Mouse (Mus musculus): Measurements from ENCODE around the gene Igsf9. TPM values are rescaled to one million over a fixed set of nuclear protein-coding genes. Genes with fewer than 3 reads are reported as not detected.
A peak's percentile ranks its signal among the peaks of the same experiment; 100 is the strongest.

Gene Igsf9
- total RNA-seq, 2 experiments from 2014 or later = 1.6 to 1.8 TPM

DNA sequence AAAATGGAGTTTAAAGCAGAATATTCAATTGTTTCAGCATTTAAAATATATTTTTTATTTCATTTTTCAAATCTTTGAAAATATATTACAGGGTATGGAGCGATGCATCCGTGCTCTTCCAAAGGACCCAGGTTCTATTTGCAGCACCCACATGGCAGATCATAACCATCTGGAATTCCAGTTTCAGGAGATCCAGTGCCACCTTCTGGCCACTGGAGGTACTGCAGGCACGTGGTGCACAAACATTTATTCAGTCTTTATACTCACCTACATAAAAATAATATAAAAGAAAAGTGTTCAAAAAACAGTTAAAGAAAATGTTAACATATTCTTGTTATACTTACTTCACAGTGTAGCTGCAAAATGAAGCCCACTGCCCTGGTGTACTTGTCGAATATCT, 36.4 kb downstream of the Igsf9 start:
- DNase-seq = no peak

DNA sequence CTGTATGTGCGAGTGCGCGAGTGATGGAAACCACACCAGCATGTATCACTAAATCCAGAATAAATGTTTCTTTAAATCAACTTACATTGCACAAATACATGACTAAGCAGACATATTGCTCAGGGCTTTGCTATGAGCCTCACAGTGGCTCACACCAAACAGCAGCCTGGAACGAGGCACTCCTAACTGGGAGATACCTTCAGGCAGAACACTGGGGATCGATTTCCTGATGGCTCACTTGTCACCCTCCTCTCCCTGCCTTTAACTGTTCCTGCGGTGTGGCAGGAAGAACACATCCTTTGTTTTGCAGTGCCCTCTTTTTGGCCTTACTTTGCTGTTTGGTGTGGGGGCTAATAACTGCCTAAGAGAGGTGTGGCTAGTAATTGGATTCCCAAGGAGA, 38.1 kb downstream of the Igsf9 start:
- no peak for DNase-seq

DNA sequence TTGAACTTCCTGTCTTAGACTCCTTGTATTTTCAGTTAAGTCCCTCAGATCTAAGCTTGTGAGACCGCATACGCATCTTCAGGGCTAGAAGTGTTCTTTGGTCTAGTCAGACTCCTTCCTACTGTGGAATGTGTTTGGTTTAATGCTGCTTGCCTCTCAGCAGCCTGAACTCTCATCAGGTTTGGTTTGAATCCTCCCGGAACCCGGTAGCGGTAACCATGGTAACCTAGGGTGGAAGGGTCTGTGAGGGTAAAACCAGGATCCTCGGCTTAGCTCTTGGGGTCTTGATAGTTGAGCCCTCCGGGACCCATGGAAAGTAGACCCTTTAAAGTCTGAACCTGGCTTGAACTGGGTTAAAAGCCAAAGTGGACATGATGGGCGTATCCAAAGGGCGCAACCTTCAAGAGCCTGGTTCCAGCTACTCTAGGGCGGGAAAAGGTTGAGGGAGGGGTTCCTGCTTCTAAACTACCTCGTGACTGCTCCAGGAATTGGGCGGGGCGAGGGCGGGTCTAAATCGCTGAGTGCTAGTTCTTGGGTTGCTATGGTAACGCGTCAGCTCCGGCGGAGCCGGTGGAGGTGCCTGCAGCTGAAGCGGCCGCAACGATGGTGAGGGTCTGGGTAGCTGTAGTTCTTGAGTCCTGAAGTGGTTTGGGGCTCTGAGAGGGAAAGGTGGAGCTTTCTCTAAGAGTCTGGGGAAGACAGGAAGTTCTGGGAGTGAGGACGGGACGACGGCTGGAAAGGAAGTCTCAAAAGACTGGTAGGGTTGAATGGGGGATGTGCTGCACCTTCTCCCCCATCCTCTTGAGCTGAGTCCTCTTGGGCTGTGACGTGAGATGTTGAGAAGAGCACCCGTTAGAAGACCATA, 39.2 kb downstream of the Igsf9 start, which contains the start of gene Cfap45:
Cfap45 (plus strand) TSS at position 226 of the 865 bp plus-strand sequence.
- DNase-seq = peak; percentile 78 to 84

DNA sequence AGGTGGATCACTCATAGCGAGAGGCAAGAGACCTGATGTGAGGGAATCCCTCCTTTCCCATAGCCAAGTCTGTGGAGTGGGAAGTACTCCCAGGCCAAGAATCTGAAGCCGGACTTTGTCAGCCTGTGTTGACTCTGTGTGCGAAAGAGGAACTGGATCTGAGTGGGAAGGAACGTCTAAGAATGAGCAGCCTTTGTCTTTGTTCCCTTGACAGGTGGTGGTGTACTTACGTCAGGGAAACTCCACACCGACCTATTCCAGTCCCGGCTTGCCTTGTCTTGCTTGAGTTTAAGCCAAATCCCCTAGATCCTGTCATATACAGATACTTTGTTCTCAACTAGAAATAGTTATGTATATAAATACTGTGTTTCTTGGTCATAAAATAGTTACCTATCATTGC, 40.9 kb downstream of the Igsf9 start:
- DNase-seq = no peak

DNA sequence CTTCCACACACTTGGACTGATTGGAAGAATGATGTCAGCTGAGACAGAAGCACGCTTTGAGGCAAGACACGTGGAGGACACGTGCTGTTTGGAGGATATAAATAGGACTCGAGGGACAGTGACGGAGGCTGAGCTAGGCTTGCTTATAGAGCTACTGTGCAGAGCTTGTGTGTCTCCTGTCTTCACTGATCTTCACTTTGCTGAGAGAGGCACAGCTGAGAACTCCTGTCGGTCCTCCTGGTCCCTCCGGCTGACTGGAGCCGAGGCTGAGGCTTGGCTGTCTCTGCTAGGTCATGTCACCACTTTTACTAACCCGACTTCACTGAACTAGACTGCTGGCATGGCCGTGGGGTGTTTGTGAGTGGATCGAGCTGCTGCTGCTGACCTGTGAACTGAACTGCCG, 42.1 kb downstream of the Igsf9 start:
- no peak for DNase-seq

DNA sequence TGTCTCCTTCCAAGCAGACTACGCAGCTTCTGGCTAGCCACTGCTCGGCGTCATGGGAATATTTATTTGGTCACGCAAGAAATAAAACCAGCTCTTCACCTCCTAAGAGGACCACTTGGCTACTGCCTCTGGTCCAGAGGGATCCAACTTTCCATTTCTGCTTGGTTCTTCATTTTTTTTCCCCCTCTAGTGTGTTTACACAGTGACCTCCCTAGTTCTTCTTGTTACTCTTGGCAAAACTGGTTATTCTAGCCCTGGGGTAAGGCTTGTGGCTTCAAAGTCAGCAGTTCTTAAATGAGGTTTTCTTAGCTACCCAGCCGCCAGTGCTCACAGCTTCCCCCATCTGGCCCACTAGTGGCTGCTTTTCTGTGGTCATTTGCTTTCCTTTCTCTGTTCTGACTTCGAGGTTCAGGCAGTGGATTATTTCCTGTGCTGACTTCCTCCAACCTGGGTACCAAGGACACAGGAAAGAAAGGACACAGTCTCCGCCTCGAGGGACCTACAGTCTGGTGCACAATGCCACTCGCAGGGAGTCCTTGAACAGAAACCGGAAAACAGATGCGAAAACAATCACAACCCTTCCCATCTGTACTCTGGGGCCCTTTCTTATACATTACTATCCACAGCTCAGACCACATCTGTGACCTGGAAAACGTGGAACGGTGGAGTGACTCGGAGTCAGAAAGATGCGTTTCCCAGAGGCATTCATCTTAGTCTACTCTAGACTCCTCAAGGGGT, 43.6 kb downstream of the Igsf9 start:
- peak; percentile 37 to 48 for DNase-seq

DNA sequence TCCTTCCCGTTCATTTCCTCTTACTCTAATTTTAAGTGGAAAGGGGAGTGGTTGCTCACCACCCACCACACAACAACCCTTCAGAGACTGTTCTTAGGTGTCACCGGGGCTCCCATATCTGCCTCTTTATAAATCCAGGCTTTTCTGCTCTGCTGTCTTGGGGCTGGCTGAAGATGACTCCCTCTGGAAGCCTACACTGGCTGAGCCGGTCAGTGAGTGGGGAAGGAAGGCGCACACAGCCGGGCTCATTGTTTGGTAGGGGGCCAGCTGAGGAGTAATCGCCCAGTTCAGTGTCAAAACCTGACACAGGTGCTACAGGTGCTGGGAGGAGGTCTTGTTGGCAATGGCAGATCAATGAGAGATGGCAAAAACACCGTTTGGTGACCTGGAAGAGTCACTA, 44.4 kb downstream of the Igsf9 start:
- no peak for DNase-seq

DNA sequence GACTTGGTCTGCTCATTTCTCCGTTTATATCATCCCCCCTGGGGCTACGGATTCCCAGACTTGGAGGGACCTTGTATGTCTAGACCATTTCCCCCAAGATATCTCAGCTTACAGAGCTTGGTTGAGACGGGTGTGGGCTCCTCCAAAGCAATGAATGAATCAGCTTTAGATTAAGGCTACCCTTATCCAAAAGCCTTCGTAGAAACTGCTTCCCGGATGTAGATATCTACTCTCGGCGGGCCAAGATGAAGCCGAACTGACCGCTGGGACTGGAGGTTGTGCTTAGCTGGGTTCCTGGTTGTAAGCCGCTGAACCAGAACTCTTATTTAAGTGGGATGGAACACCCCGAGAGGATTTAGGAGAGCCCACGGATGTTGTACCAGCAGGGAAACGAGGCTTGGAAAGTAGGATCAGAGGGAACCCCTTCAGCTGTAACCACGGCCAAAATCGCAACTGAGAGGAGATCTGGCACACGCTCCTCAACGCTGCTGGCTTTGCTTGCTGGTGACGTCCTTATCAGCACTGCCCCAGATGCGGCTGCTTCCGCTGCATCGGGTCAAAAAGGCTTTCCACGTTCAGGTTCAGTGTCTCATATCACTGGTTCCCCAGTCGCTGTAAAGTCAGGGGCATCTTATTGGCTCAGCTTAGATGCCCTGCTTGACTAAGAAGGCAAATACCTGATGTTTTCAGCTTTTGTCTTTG, 44.9 kb downstream of the Igsf9 start:
- DNase-seq = peak in 1 of 2 experiments; percentile 31

DNA sequence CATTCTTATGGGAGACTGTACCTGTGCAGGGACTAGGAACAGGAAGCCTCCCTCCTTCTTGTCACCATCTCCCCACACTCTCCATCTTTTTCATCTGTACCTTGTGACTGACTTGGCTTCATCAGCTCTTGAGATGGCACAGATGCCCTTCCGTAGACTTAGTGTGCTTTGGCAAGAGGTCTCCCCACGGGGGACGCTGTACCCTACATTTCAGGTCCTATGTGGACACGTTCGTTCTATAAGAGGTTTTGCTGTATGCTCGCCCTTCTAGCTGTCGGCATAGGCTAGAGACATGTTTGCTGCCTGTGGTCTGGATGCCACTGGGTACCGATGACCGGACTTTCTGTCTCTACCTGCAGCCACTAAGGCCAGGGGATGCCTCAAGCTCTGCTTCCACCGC, 45.8 kb downstream of the Igsf9 start:
- no peak for DNase-seq

DNA sequence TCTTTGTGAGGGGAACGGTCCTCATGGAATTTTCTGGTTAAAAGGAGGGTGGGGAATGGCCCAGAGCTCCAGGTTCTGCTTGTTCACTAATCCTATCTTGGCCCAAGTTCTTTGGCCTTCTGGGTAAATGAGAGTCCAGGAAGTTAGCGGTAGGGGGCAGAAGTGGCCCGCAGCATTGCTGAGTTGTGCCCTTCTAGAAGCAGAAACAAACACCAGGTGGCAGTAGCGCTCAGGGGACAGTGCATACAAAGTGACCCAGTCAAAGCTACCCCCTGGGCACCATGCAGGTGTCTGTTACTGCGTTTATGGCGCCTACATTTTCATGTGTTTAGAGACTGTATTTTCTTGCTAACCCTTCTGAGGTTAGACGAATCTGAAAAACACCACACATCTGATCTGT, 47.1 kb downstream of the Igsf9 start:
- peak; percentile 92 to 94 for DNase-seq

DNA sequence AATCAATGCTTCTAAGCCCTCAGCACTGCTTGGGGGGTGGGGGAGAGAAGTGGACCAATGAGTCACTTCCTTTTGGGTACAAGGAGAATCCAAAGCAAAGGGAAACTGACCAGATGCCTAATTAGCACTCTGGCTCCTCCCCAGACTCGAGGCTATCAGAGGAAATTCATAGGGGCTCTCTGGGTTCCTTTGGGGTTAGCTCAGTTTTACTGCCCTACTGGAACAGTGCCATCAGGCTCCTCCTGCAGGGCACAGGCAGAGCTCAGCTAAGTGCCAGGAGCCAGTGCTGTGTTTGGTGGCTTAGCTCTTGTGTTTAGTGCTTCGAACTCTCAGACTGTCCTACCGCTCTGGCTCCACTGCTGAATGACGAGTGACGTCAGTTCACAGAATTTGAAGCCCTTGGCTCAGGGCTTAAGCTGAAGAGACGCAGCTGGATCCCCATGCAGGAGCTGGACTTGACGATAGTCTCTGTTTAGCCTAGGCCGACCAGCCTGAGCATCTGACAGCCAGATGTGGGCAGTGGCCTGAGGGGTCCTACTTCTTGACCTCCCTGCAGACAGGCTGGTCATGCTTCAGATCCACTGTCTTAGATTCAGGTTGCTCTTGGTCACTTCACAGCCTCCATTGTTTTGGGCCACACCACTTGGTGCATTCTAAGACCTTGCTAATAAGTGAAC, 49.1 kb downstream of the Igsf9 start:
- no peak for DNase-seq

DNA sequence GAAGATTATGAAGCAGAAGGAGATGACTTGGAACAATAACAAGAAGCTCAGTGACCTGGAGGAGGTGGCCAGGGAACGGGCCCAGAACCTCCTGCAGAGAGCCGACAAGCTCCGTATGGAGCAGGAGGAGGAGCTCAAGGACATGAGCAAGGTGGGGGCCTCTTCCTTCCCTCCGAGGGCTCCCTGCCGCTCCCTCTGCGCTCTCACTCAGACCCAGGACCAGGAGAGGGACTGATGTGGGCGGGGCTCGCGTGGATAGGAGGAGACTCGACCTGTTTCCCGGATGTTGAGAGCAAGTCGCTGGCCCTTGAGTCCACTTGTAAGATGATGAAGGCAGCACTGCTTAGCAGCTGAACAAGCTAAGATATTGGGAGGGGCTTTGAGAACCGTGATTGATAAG, 51.0 kb downstream of the Igsf9 start:
- DNase-seq = peak; percentile 52

DNA sequence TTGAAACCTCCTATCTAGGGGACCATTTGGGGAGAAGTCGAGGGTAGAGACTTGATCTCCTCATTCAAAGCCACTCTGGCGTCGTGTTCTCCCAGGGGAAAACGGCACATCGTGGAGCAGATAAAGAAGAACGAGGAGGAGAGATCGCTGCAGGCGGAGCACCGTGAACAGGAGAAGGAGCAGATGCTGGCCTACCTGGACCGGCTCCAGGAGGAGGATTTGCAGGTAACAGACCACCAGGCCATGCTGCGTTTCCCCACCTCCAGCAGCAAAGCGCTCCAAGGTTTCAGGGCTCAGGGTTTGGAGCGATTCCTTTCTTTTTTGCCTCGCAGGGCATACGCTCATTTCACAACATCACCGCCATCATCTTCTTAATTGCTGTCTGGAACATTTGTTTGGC, 53.5 kb downstream of the Igsf9 start:
- DNase-seq = no peak

DNA sequence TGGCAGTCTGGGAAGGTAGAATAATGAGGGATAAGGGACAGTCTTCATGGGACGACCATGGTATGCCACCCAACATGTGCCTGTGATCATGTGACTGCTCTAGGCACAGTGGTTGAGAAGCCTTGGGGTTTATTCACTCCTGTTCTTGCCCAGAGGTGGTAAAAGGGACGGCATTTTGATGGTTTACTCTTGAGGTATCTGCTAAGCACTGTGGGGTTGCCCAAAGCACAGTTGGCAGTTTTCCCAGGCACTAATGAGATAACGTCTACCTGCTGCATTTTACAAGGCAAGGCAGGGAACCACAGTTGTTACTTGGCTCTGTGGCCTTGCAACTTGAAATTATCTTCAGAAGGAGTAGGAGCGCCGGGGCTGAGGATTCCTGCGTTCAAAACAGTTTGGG, 58.2 kb downstream of the Igsf9 start:
- no peak for DNase-seq

DNA sequence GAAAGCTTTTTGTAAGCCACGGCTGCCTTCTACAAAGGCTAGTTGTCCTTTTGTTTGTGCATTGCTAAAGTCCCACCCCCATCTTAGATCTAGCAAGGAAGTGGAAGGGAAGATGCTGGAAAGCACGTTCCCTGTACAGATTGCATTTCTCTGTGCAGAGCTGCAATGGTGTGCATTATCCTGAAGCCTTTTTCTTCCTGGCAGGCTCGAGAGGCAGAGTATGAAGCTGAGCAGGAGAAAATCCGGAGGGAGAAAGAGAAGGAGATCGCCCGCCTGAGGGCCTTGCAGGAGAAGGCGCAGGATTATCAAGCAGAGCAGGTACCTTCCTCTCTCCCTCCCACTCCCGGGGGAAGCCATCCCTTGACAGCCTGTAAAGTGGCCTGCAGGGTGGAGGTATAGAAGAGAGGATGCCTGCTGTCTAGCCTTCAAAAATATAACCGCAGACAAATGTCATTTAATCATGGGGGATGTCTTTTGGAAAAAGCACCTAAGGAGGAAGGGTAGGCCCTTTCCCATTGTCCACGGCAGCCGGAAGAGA, 58.8 kb downstream of the Igsf9 start:
- no peak for DNase-seq

DNA sequence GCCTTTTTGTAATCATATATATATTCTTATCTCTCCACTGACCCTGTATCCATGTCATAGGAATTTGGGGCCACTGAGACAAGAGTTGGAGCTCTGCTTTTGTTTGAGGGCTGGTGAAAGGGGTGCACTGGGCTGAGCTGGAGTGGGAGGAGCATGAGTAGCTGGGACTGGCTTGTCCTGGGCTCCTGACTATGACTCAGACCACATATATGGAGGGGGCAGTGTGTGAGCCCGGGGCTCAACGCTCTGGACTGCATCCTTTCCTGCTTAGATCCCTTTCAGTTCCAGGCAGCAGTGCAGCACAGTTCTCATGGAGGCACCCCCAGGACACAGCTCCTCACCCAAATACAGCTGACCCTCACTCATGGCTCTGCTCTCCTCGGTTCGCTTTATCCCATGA, 64.5 kb downstream of the Igsf9 start:
- no peak for DNase-seq

Other genes with a start within 250 kb of the Igsf9 start
- 1 to 10 TPM in 1 of 2 experiments, under 1 TPM in 1; 0.53 to 1.4 TPM for gene Atp1a4, start 223.4 kb upstream of the Igsf9 start, total RNA-seq (2021)
- 10 to 100 TPM; 24.9 to 39.2 TPM for gene Igsf8, start 220.1 kb upstream of the Igsf9 start, total RNA-seq (2021)
- 100 to 1,000 TPM; 134 to 155 TPM for gene Atp1a2, start 183.7 kb upstream of the Igsf9 start, total RNA-seq (2021)
- gene Kcnj9, start 152.5 kb upstream of the Igsf9 start, total RNA-seq (2021) = under 1 TPM in 1 of 2 experiments, not detected in 1; 0.23 TPM
- under 1 TPM; 0.46 to 0.56 TPM for gene Kcnj10, start 140.6 kb upstream of the Igsf9 start, total RNA-seq (2021)
- 10 to 100 TPM; 11.2 to 13.2 TPM for gene Pigm, start 105.2 kb upstream of the Igsf9 start, total RNA-seq (2021)
- gene Slamf9, start 6.4 kb upstream of the Igsf9 start, total RNA-seq (2021) = 1 to 10 TPM; 2.3 to 4.5 TPM
- gene Tagln2, start 18.3 kb downstream of the Igsf9 start, total RNA-seq (2021) = 10 to 100 TPM; 90.5 to 91.7 TPM
- under 1 TPM; 0.30 to 0.89 TPM for gene Cfap45, start 39.0 kb downstream of the Igsf9 start, total RNA-seq (2021)
- gene Vsig8, start 74.2 kb downstream of the Igsf9 start, total RNA-seq (2021) = under 1 TPM in 1 of 2 experiments, not detected in 1; 0.16 TPM
- under 1 TPM; 0.40 to 0.50 TPM for gene Slamf8, start 108.8 kb downstream of the Igsf9 start, total RNA-seq (2021)
- gene Fcrl6, start 120.8 kb downstream of the Igsf9 start, total RNA-seq (2021) = not detected
- 1 to 10 TPM; 7.1 to 7.7 TPM for gene Dusp23, start 151.2 kb downstream of the Igsf9 start, total RNA-seq (2021)
- under 1 TPM in 1 of 2 experiments, not detected in 1; 0.40 TPM for gene Crp, start 216.3 kb downstream of the Igsf9 start, total RNA-seq (2021)

Data from adrenal gland, postnatal 36 days (tissue).